Mouse (Mus musculus): Measurements from ENCODE around the gene Tnfrsf21. TPM values are rescaled to one million over a fixed set of nuclear protein-coding genes. Genes with fewer than 3 reads are reported as not detected.

Gene Tnfrsf21
- polyA plus RNA-seq, 1 experiment, result 5.3 TPM

- TF ChIP-seq GATA1 (IDR thresholded peaks at IDR 0.05; ENCODE audit: low read length) (no peak), TAL1 (IDR thresholded peaks at IDR 0.05; ENCODE audit: low read length) (no peak)
- Histone ChIP-seq H3K36me3 (ENCODE audit: control insufficient read depth) (no peaks in the 10 kb centered on the region), H3K9me3 (ENCODE audit: control insufficient read depth, low read length) (no peaks in the 10 kb centered on the region), H3K27me3 (ENCODE audit: control insufficient read depth) (no peaks in the 10 kb centered on the region), H3K4me3 (replicated peaks) (no peak overlapping the region), H3K4me1 (ENCODE audit: control insufficient read depth) (no peaks in the 10 kb centered on the region)
Observed at GRCm38 (mm10) chr17:43130115-43130869, 113.9 kb downstream of the Tnfrsf21 start.

DNA sequence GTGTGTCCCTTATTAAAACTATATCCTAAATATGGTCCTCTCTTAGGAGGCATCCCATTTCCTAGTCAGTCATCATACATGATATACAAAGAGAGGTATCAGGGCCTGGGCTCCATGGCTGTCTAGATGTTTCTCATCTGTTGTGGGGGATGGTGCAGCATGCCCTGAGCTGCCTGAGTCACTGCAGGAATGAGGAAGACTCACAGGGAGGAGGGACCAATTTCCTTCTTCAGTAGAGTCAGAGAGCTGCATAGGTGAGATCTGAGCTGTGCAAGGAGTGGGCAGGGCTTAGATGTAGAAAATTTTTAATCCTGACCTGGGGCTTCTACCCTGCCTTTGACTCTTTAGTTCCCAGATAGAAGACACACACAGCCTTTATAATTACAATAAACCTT, 114.5 kb downstream of the Tnfrsf21 start:
- H3K27me3 ChIP-seq (ENCODE audit: control insufficient read depth), result no peaks in the 10 kb centered on the region
- TF ChIP-seq TAL1 (IDR thresholded peaks at IDR 0.05; ENCODE audit: low read length), result no peak
- no peak for TF ChIP-seq GATA1 (IDR thresholded peaks at IDR 0.05; ENCODE audit: low read length)
- no peaks in the 10 kb centered on the region for H3K9me3 ChIP-seq (ENCODE audit: control insufficient read depth, low read length)
- no peak overlapping the region for H3K4me3 ChIP-seq (replicated peaks)
- H3K4me1 ChIP-seq (ENCODE audit: control insufficient read depth), result no peaks in the 10 kb centered on the region
- H3K36me3 ChIP-seq (ENCODE audit: control insufficient read depth), result no peaks in the 10 kb centered on the region

- H3K9me3 ChIP-seq (ENCODE audit: control insufficient read depth, low read length), result no peaks in the 10 kb centered on the region
- H3K4me3 ChIP-seq (replicated peaks), result no peak overlapping the region
- TF ChIP-seq GATA1 (IDR thresholded peaks at IDR 0.05; ENCODE audit: low read length) (no peak), TAL1 (IDR thresholded peaks at IDR 0.05; ENCODE audit: low read length) (no peak)
- no peaks in the 10 kb centered on the region for H3K36me3 ChIP-seq (ENCODE audit: control insufficient read depth)
- H3K4me1 ChIP-seq (ENCODE audit: control insufficient read depth), result no peaks in the 10 kb centered on the region
- no peaks in the 10 kb centered on the region for H3K27me3 ChIP-seq (ENCODE audit: control insufficient read depth)
Observed at GRCm38 (mm10) chr17:43132477-43132876, 116.1 kb downstream of the Tnfrsf21 start.

- no peaks in the 10 kb centered on the region for H3K4me1 ChIP-seq (ENCODE audit: control insufficient read depth)
- H3K9me3 ChIP-seq (ENCODE audit: control insufficient read depth, low read length), result no peaks in the 10 kb centered on the region
- no peaks in the 10 kb centered on the region for H3K27me3 ChIP-seq (ENCODE audit: control insufficient read depth)
- no peaks in the 10 kb centered on the region for H3K36me3 ChIP-seq (ENCODE audit: control insufficient read depth)
- H3K4me3 ChIP-seq (replicated peaks), result no peak overlapping the region
- TF ChIP-seq GATA1 (IDR thresholded peaks at IDR 0.05; ENCODE audit: low read length), result no peak
- TF ChIP-seq TAL1 (IDR thresholded peaks at IDR 0.05; ENCODE audit: low read length), result no peak
Observed at GRCm38 (mm10) chr17:43133106-43133505, 116.8 kb downstream of the Tnfrsf21 start.

DNA sequence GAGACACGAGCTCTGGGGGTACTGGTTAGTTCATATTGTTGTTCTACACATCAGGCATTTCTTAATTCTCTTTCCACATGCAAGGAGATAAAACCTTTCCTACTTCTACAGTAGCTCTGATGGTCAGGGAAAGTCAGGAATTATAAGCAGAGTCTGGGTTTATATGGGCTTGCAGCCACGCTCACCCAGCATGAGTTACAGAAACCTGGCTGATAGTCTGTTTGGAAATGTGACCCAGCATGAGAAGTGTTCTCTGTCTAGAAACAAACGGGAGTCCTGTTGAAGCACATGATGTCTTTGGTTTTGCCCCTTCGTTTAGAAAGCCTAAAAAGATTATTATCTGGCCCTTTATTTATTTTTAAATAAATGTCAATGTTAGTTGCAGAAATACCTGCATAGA, 118.6 kb downstream of the Tnfrsf21 start:
- TF ChIP-seq GATA1 (IDR thresholded peaks at IDR 0.05; ENCODE audit: low read length) (no peak), TAL1 (IDR thresholded peaks at IDR 0.05; ENCODE audit: low read length) (no peak)
- Histone ChIP-seq H3K27me3 (ENCODE audit: control insufficient read depth) (no peaks in the 10 kb centered on the region), H3K4me3 (replicated peaks) (no peak overlapping the region), H3K36me3 (ENCODE audit: control insufficient read depth) (no peaks in the 10 kb centered on the region), H3K4me1 (ENCODE audit: control insufficient read depth) (no peaks in the 10 kb centered on the region), H3K9me3 (ENCODE audit: control insufficient read depth, low read length) (no peaks in the 10 kb centered on the region)

DNA sequence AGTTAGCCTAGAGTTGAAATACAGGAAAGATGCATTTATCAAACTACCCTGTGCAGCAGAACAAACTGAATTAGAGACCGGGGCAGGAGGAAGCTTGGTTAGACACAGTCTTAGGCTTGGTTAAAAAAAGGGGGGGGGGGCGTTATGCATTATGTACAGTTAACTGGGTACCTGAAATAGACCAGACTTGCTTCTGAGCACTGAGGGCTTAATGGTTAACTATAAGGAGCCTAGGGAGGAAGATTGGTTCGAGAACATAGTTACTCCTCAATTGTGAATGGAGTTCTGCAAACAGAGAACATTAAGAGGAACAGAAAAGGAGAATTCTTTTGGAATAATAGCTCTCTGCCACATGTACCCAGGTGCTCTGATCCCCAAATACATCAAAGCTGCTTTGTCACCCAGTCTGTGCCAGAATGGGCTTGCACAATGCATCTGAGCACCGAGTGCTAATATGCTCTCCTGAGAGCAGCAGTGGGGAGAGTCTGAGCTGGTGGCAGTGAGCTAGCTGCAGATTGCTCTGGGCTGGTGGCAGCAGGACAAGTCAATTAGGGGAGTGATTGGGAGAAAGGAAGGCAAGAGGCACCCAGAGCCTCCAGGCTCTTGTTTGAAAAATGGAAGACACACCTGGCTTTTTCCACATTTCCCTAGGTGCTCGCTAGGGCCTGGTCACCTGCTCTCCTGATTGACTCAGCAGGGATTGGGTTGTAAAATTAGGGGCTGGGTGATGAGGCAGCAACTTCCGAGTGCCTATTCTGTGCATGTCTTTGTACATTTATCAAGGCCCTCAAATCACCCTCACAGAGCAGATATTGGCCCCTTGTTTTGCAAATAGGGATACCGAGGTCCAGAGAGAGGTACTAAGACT, 119.3 kb downstream of the Tnfrsf21 start:
- TF ChIP-seq TAL1 (IDR thresholded peaks at IDR 0.05; ENCODE audit: low read length) (no peak), GATA1 (IDR thresholded peaks at IDR 0.05; ENCODE audit: low read length) (no peak)
- Histone ChIP-seq H3K27me3 (ENCODE audit: control insufficient read depth) (no peaks in the 10 kb centered on the region), H3K36me3 (ENCODE audit: control insufficient read depth) (no peaks in the 10 kb centered on the region), H3K4me3 (replicated peaks) (no peak overlapping the region), H3K4me1 (ENCODE audit: control insufficient read depth) (no peaks in the 10 kb centered on the region), H3K9me3 (ENCODE audit: control insufficient read depth, low read length) (no peaks in the 10 kb centered on the region)

DNA sequence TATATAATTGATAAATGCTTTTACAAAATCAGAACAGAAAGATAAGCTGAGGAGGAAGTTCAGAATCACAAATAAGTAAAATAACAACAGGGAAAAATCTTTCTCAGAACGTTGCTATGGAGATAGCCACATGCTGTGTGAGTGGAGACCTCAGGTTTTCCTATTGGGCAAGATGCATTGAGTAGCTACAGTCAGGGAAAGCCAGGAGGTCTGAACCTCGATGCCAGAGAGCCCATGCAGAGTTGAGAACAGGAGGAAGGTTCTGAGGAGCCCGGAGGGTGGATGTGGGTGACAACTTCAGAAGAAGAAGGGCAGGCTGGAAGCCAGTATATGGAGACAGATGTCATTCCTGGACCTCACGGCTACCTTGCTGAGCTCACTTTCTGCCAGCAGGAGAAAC, 120.4 kb downstream of the Tnfrsf21 start:
- no peaks in the 10 kb centered on the region for H3K9me3 ChIP-seq (ENCODE audit: control insufficient read depth, low read length)
- no peaks in the 10 kb centered on the region for H3K27me3 ChIP-seq (ENCODE audit: control insufficient read depth)
- no peaks in the 10 kb centered on the region for H3K4me1 ChIP-seq (ENCODE audit: control insufficient read depth)
- no peak for TF ChIP-seq GATA1 (IDR thresholded peaks at IDR 0.05; ENCODE audit: low read length)
- TF ChIP-seq TAL1 (IDR thresholded peaks at IDR 0.05; ENCODE audit: low read length), result no peak
- H3K4me3 ChIP-seq (replicated peaks), result no peak overlapping the region
- H3K36me3 ChIP-seq (ENCODE audit: control insufficient read depth), result no peaks in the 10 kb centered on the region

DNA sequence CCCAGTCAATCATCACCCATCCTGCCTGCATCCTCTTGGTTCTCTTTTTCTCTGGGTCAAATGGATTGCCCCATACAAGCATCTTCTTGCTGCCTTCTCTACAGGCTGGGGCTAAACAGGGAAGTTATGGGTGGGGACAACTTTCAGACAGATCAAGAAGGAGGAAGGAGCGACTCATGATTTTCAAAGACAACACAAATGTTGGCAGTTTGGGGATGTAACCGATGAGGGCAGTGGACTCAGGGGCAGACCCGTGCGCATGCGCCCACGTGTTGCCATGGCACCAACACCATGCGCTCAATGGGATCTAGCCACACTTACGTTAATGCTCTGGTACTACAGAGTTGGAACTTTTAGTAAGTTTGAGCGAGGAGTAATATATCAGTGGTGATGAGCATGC, 121.5 kb downstream of the Tnfrsf21 start:
- Histone ChIP-seq H3K36me3 (ENCODE audit: control insufficient read depth) (no peaks in the 10 kb centered on the region), H3K4me1 (ENCODE audit: control insufficient read depth) (no peaks in the 10 kb centered on the region), H3K4me3 (replicated peaks) (no peak overlapping the region), H3K9me3 (ENCODE audit: control insufficient read depth, low read length) (no peaks in the 10 kb centered on the region), H3K27me3 (ENCODE audit: control insufficient read depth) (no peaks in the 10 kb centered on the region)
- no peak for TF ChIP-seq GATA1 (IDR thresholded peaks at IDR 0.05; ENCODE audit: low read length)
- no peak for TF ChIP-seq TAL1 (IDR thresholded peaks at IDR 0.05; ENCODE audit: low read length)

- Histone ChIP-seq H3K9me3 (ENCODE audit: control insufficient read depth, low read length) (no peaks in the 10 kb centered on the region), H3K4me3 (replicated peaks) (no peak overlapping the region), H3K27me3 (ENCODE audit: control insufficient read depth) (no peaks in the 10 kb centered on the region), H3K4me1 (ENCODE audit: control insufficient read depth) (no peaks in the 10 kb centered on the region), H3K36me3 (ENCODE audit: control insufficient read depth) (no peaks in the 10 kb centered on the region)
- TF ChIP-seq TAL1 (IDR thresholded peaks at IDR 0.05; ENCODE audit: low read length) (no peak), GATA1 (IDR thresholded peaks at IDR 0.05; ENCODE audit: low read length) (no peak)
Observed at GRCm38 (mm10) chr17:43138356-43138755, 122.0 kb downstream of the Tnfrsf21 start.

Other genes with a start within 250 kb of the Tnfrsf21 start
- gene Cd2ap, start 139.9 kb upstream of the Tnfrsf21 start, polyA plus RNA-seq (2012), result 0.95 and 1.2 TPM in 2 replicates

All from erythroblast, embryonic 14.5 days (primary cell).